Mouse (Mus musculus): Measurements from ENCODE around the gene Celsr1. TPM values are rescaled to one million over a fixed set of nuclear protein-coding genes. Genes with fewer than 3 reads are reported as not detected.

The Celsr1 gene
- polyA plus RNA-seq (2014; fragmentation: Illumina TruSeq; extraction: RNeasy Lipid Tissue Mini Kit (QIAGEN cat#74804)), result 0.88 TPM

DNA sequence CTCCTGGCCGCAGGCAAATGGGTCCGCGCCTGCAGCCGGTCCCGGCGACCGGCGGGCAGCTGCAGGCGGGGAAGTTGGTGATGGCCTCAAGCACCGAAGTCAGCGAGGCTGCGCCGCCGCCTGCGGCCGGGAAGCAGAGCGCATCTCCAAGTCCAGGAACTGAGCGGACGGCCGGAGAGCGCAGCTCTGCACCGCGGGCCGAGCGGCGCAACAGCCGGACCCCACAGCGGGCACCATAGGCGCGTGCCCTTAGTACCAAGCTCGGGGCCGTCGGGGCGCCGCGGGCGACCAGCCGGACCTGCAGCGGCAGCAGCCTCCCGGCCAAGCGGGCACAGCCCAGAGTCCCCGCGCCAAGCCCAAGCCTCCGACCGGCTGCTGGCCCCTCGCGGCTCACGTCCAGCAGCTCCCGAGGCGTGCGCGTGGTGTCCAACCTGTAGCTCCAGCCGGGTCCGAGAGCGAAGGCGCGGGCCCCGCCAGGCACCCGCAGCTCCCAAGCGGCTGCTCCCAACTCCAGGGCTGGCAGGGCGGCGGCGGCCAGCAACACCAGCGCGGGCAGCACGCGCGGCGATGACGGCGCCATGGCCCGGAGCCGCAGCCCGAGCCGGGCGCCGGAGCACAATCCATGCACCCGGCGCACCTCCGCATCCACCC lies at the start of gene Celsr1:
Celsr1 (minus strand) TSS at position 587 of the 651 bp plus-strand sequence.

DNA sequence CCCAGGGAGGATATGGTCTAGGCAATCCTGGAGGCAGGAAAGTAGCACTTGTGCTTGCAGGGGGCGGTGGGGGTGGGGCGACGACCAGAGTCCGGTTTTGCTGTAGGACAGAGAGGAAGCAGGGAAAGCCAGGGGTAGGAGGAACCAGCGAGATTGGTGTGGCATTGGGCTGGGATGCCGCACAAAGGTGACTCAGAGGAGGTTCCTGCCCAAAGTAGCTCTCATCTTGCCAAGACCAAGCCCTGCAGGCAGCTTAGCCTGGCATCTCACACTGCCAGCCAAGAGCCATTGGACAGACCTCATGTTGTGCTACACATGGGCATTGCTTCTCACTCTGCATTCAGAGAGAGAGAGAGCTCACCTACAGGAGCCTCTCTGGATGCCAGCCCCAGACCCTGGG lies 23.8 kb upstream of the Celsr1 start, which contains the start of gene Gramd4:
Gramd4 (plus strand) TSS at position 283 of the 400 bp plus-strand sequence.

GRCm38 (mm10) chr15:85878848-85879497 lies 154.6 kb downstream of the Celsr1 start, which contains the start of gene Trmu:
TSS of gene Trmu (plus strand) at chr15:85879312.

DNA sequence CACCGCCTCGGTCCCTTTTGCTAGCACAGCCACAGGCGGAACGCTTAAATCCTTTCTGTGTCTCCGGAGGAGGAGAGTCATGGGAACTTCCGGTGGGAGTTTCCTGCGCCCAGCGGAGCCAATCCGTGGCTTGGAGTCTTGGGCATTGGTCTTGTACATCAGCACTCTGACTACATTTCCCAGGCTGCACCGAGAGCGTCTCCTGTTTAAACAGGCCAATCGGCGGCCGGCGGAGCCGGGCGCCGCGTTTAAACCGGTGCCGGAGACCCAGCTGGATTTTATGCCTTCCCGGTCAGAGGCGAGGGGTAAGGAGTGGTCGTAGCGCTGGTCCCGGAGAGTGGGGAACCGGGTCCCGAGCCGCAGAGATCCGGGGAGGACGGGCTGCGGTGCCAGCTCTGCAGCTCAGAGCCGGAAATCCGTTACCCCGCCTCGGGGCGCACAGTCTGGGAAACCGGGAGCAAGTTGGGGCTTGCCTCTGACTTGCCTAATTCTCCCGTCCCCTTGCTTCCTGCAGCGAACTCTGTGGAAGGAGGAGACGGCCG lies 174.0 kb downstream of the Celsr1 start, which contains the start of gene Gtse1:
Gtse1 (plus strand) TSS at position 256 of the 542 bp plus-strand sequence.

Other genes starting within 250 kb of the Celsr1 start
- 0.83 TPM for gene Cdpf1, start 222.1 kb downstream of the Celsr1 start, polyA plus RNA-seq (2014; fragmentation: Illumina TruSeq; extraction: RNeasy Lipid Tissue Mini Kit (QIAGEN cat#74804))
- 0.43 TPM for gene Pkdrej, start 212.0 kb downstream of the Celsr1 start, polyA plus RNA-seq (2014; fragmentation: Illumina TruSeq; extraction: RNeasy Lipid Tissue Mini Kit (QIAGEN cat#74804))
- gene Ttc38, start 201.5 kb downstream of the Celsr1 start, polyA plus RNA-seq (2014; fragmentation: Illumina TruSeq; extraction: RNeasy Lipid Tissue Mini Kit (QIAGEN cat#74804)), result 5.7 TPM
- 0.43 TPM for gene Gtse1, start 174.0 kb downstream of the Celsr1 start, polyA plus RNA-seq (2014; fragmentation: Illumina TruSeq; extraction: RNeasy Lipid Tissue Mini Kit (QIAGEN cat#74804))
- gene Trmu, start 154.5 kb downstream of the Celsr1 start, polyA plus RNA-seq (2014; fragmentation: Illumina TruSeq; extraction: RNeasy Lipid Tissue Mini Kit (QIAGEN cat#74804)), result 9.1 TPM
- gene Gramd4, start 23.9 kb upstream of the Celsr1 start, polyA plus RNA-seq (2014; fragmentation: Illumina TruSeq; extraction: RNeasy Lipid Tissue Mini Kit (QIAGEN cat#74804)), result 1.1 TPM
- 3.8 TPM for gene Cerk, start 152.4 kb upstream of the Celsr1 start, polyA plus RNA-seq (2014; fragmentation: Illumina TruSeq; extraction: RNeasy Lipid Tissue Mini Kit (QIAGEN cat#74804))
- 2.0 TPM for gene Tbc1d22a, start 180.7 kb upstream of the Celsr1 start, polyA plus RNA-seq (2014; fragmentation: Illumina TruSeq; extraction: RNeasy Lipid Tissue Mini Kit (QIAGEN cat#74804))